Mouse (Mus musculus) adrenal gland, postnatal 25 days (tissue): ENCODE data around the gene Pold1. TPM values are rescaled to one million over a fixed set of nuclear protein-coding genes. Genes with fewer than 3 reads are reported as not detected.
A peak's percentile ranks its signal among the peaks of the same experiment; 100 is the strongest.

Source experiments
- DNase-seq: peaks from one replicate; pipeline ENCODE4 v3.0.0; 2021; ENCODE audit warnings: mixed read lengths
- total RNA-seq: library from RNA; stranded (reverse); gene quantifications from 2 replicates; pipeline ENCODE4 v1.2.3, GENCODE M21; 2021

Gene Pold1
- total RNA-seq, 1 experiment from 2014 or later: 22.6 TPM

- peak; percentile 89 for DNase-seq
Measured at GRCm38 (mm10) chr7:44525126-44525832, 23.4 kb downstream of the Pold1 start.

- no peak for DNase-seq
Measured at GRCm38 (mm10) chr7:44524502-44524901, 24.1 kb downstream of the Pold1 start, which contains the start of gene Mybpc2. Mybpc2 (minus strand) TSS chr7:44524656.

- DNase-seq: no peak
Measured at GRCm38 (mm10) chr7:44523056-44523455, 25.6 kb downstream of the Pold1 start.

GRCm38 (mm10) chr7:44521710-44522109 lies 26.9 kb downstream of the Pold1 start:
- peak; percentile 64 for DNase-seq

- DNase-seq: no peak
Measured at GRCm38 (mm10) chr7:44520990-44521389, 27.7 kb downstream of the Pold1 start.

GRCm38 (mm10) chr7:44519240-44519913 lies 29.3 kb downstream of the Pold1 start:
- no peak for DNase-seq

- no peak for DNase-seq
Measured at GRCm38 (mm10) chr7:44507491-44507890, 41.2 kb downstream of the Pold1 start.

- DNase-seq: peak; percentile 68
Measured at GRCm38 (mm10) chr7:44501563-44502115, 47.0 kb downstream of the Pold1 start.

- no peak for DNase-seq
Measured at GRCm38 (mm10) chr7:44500046-44500445, 48.6 kb downstream of the Pold1 start.

GRCm38 (mm10) chr7:44498922-44499321 lies 49.7 kb downstream of the Pold1 start:
- DNase-seq: no peak

- no peak for DNase-seq
Measured at GRCm38 (mm10) chr7:44497361-44498055, 51.1 kb downstream of the Pold1 start.

GRCm38 (mm10) chr7:44496771-44497109 lies 51.9 kb downstream of the Pold1 start:
- DNase-seq: no peak

- peak; percentile 98 for DNase-seq
Measured at GRCm38 (mm10) chr7:44495992-44496770, 52.5 kb downstream of the Pold1 start, which contains the start of the genes Emc10 and Fam71e1. Emc10 (minus strand) TSS chr7:44496529. Fam71e1 (plus strand) TSS chr7:44496581.

- no peak for DNase-seq
Measured at GRCm38 (mm10) chr7:44495086-44495485, 53.6 kb downstream of the Pold1 start.

- DNase-seq: no peak
Measured at GRCm38 (mm10) chr7:44494681-44495080, 54.0 kb downstream of the Pold1 start.

GRCm38 (mm10) chr7:44492166-44492826 lies 56.4 kb downstream of the Pold1 start:
- DNase-seq: no peak

GRCm38 (mm10) chr7:44491391-44491790 lies 57.3 kb downstream of the Pold1 start:
- DNase-seq: no peak

GRCm38 (mm10) chr7:44490281-44490680 lies 58.4 kb downstream of the Pold1 start:
- no peak for DNase-seq

- no peak for DNase-seq
Measured at GRCm38 (mm10) chr7:44488545-44488944, 60.1 kb downstream of the Pold1 start.

- no peak for DNase-seq
Measured at GRCm38 (mm10) chr7:44487936-44488335, 60.7 kb downstream of the Pold1 start.

GRCm38 (mm10) chr7:44486927-44487575 lies 61.6 kb downstream of the Pold1 start:
- no peak for DNase-seq
